Mouse (Mus musculus) MEL (cell line): Measurements from ENCODE around the gene Mrtfa.

Experiments used
- CHD2 ChIP-seq: IDR thresholded peaks from 2 replicates; pipeline ENCODE4 v1.6.1; 2011; ENCODE audit warnings: low read length, improper control_type of control experiment
- MAFK ChIP-seq: IDR thresholded peaks from 2 replicates; pipeline ENCODE4 v1.6.1; 2011; ENCODE audit warnings: low read depth, mild to moderate bottlenecking, low read length, improper control_type of control experiment, borderline replicate concordance
- POLR2AphosphoS2 ChIP-seq: IDR thresholded peaks from 2 replicates; pipeline ENCODE4 v1.6.1; 2011; ENCODE audit warnings: low read length, improper control_type of control experiment

GRCm38 (mm10) chr15:81091718-81092117, 98.8 kb downstream of the Mrtfa start:
- TF ChIP-seq MAFK = no peak
- no peak for TF ChIP-seq CHD2
- TF ChIP-seq POLR2AphosphoS2 = no peak
